Comparison of ENCODE assay signal across 19 mouse cellular contexts in genomic region chr3:83451317-83451716, GRCm38 (mm10).
DNase-seq lines count a peak whose midpoint lies in the region; ATAC-seq and TF ChIP-seq lines count a peak whose summit lies in the region.
"Had no signal": no experiment of that assay in that cellular context is flagged by ENCODE, and none has a peak within 500 bp of the region (broad histone marks: within the 10 kb centered on the region; RNA-seq: fewer than 3 reads in every experiment).

No protein-coding gene starts in this region.

- H3K9ac ChIP-seq in hindbrain, postnatal 0 days (replicated peaks; ENCODE audit: low read length), result no peak overlapping the region
- no peak overlapping the region for H3K9ac ChIP-seq in heart, embryonic 15.5 days
- no peak overlapping the region for H3K9ac ChIP-seq in kidney, embryonic 15.5 days

- no peaks in the 10 kb centered on the region for H3K79me2 ChIP-seq in C2C12 (ENCODE audit: control insufficient read depth, insufficient read depth)

- no peaks in the 10 kb centered on the region for H3K9me3 ChIP-seq in hindbrain, postnatal 0 days (ENCODE audit: low read length)
- H3K9me3 ChIP-seq in hindbrain, embryonic 10.5 days, result no peaks in the 10 kb centered on the region
- no peaks in the 10 kb centered on the region for H3K9me3 ChIP-seq in heart, embryonic 15.5 days (replicated peaks)
- no peaks in the 10 kb centered on the region for H3K9me3 ChIP-seq in kidney, embryonic 15.5 days (replicated peaks)
- H3K9me3 ChIP-seq: embryonic facial prominence, embryonic 10.5 days had no signal

- no peak overlapping the region for H3K27ac ChIP-seq in hindbrain, postnatal 0 days
- no peak overlapping the region for H3K27ac ChIP-seq in hindbrain, embryonic 10.5 days
- H3K27ac ChIP-seq in heart, embryonic 15.5 days, result peak overlapping the region; percentile 66
- no peak overlapping the region for H3K27ac ChIP-seq in kidney, embryonic 15.5 days
- H3K27ac ChIP-seq: embryonic facial prominence, embryonic 10.5 days; stomach, postnatal 0 days had no signal

- no peak for ATAC-seq in hindbrain, postnatal 0 days
- ATAC-seq in heart, embryonic 15.5 days (replicated peaks; ENCODE audit: insufficient number of reproducible peaks, insufficient read depth, low FRiP score, low read depth), result no peak
- no peak for ATAC-seq in kidney, embryonic 15.5 days (replicated peaks; ENCODE audit: low FRiP score)
- ATAC-seq: forebrain, embryonic 16.5 days had no signal

- H3K79me3 ChIP-seq in C2C12 (ENCODE audit: low read depth), result no peaks in the 10 kb centered on the region

- no peaks in the 10 kb centered on the region for H3K36me3 ChIP-seq in hindbrain, postnatal 0 days (ENCODE audit: insufficient read depth, low read length)
- no peaks in the 10 kb centered on the region for H3K36me3 ChIP-seq in hindbrain, embryonic 10.5 days
- H3K36me3 ChIP-seq in C2C12 (ENCODE audit: control insufficient read depth, insufficient read depth), result no peaks in the 10 kb centered on the region
- H3K36me3 ChIP-seq in heart, embryonic 15.5 days, result no peaks in the 10 kb centered on the region
- no peaks in the 10 kb centered on the region for H3K36me3 ChIP-seq in kidney, embryonic 15.5 days
- H3K36me3 ChIP-seq: embryonic facial prominence, embryonic 10.5 days had no signal

- TF ChIP-seq CTCF in hindbrain, postnatal 0 days (IDR thresholded peaks at IDR 0.05; ENCODE audit: low read depth), result no peak
- no peak for TF ChIP-seq CTCF in C2C12 (IDR thresholded peaks at IDR 0.05; ENCODE audit: control insufficient read depth, insufficient read depth, insufficient read length)

- H3ac ChIP-seq in C2C12 (ENCODE audit: control insufficient read depth, insufficient read length, low read depth), result no peak overlapping the region

- WGBS in hindbrain, postnatal 0 days, result 84% methylated on average over 3 of the region's 3 CpGs
- 92% methylated on average over 3 of the region's 3 CpGs for WGBS in hindbrain, embryonic 10.5 days
- WGBS in heart, embryonic 15.5 days, result 80% methylated on average over 3 of the region's 3 CpGs
- WGBS in kidney, embryonic 15.5 days, result 88% methylated on average over 3 of the region's 3 CpGs

- H3K4me3 ChIP-seq in hindbrain, postnatal 0 days (ENCODE audit: low read length), result no peak overlapping the region
- no peak overlapping the region for H3K4me3 ChIP-seq in hindbrain, embryonic 10.5 days
- H3K4me3 ChIP-seq in C2C12 (ENCODE audit: insufficient read depth, poor library complexity, severe bottlenecking), result no peak overlapping the region
- H3K4me3 ChIP-seq in heart, embryonic 15.5 days, result no peak overlapping the region
- no peak overlapping the region for H3K4me3 ChIP-seq in kidney, embryonic 15.5 days (replicated peaks)
- H3K4me3 ChIP-seq: embryonic facial prominence, embryonic 10.5 days had no signal

- H3K27me3 ChIP-seq in hindbrain, postnatal 0 days (ENCODE audit: insufficient read depth, low read length), result no peaks in the 10 kb centered on the region
- H3K27me3 ChIP-seq in hindbrain, embryonic 10.5 days (ENCODE audit: insufficient read depth, poor library complexity, severe bottlenecking), result no peaks in the 10 kb centered on the region
- no peaks in the 10 kb centered on the region for H3K27me3 ChIP-seq in C2C12 (ENCODE audit: control insufficient read depth, insufficient read depth, insufficient read length)
- H3K27me3 ChIP-seq in heart, embryonic 15.5 days, result no peaks in the 10 kb centered on the region
- no peaks in the 10 kb centered on the region for H3K27me3 ChIP-seq in kidney, embryonic 15.5 days

- no peaks in the 10 kb centered on the region for H3K4me1 ChIP-seq in hindbrain, postnatal 0 days (ENCODE audit: insufficient read depth, low read length)
- H3K4me1 ChIP-seq in hindbrain, embryonic 10.5 days (replicated peaks), result no peaks in the 10 kb centered on the region
- H3K4me1 ChIP-seq in heart, embryonic 15.5 days (replicated peaks), result peaks cover 13% of the 10 kb centered on the region
- H3K4me1 ChIP-seq in kidney, embryonic 15.5 days, result no peaks in the 10 kb centered on the region
- H3K4me1 ChIP-seq: embryonic facial prominence, embryonic 10.5 days had no signal

- DNase-seq in hindbrain, postnatal 0 days (ENCODE audit: low spot score), result peak; percentile 14
- DNase-seq in hindbrain, embryonic 10.5 days (ENCODE audit: low spot score), result no peak
- peak; percentile 83 for DNase-seq in fibroblast of lung, adult 2 months (ENCODE audit: low read depth)
- no peak for DNase-seq in spleen, postnatal 14 days (ENCODE audit: low spot score in 2 of 2)
- DNase-seq in spleen, adult 12 weeks (ENCODE audit: low spot score), result no peak
- DNase-seq: cerebellum, adult 11 months; cerebellum, postnatal 36 days; kidney, adult 2 months; kidney, postnatal 36 days; liver; midbrain, embryonic 14.5 days; right cerebral cortex, adult 18-20 months; thymus, postnatal 14 days had no signal

- H3K4me2 ChIP-seq in hindbrain, postnatal 0 days (ENCODE audit: low read depth, low read length), result no peak overlapping the region
- no peak overlapping the region for H3K4me2 ChIP-seq in heart, embryonic 15.5 days
- no peak overlapping the region for H3K4me2 ChIP-seq in kidney, embryonic 15.5 days

TF ChIP-seq in C2C12, 6 proteins besides CTCF, POLR2A, EP300 and RAD21:
- TF ChIP-seq MYOG (IDR thresholded peaks at IDR 0.05; ENCODE audit: control insufficient read depth, extremely low read depth, insufficient read length) (no peak), CEBPB (IDR thresholded peaks at IDR 0.05; ENCODE audit: low read depth) (peak; percentile 91)

Comparison
In these comparisons a context has a peak if more than half of its experiments do, and no peak if none do; other contexts are left out.
1. DNase-seq: peak in hindbrain, postnatal 0 days (single experiment) and fibroblast of lung, adult 2 months (single experiment); none in hindbrain, embryonic 10.5 days (single experiment), spleen, postnatal 14 days (0 of 2) and spleen, adult 12 weeks (single experiment).